Mouse (Mus musculus): ENCODE results near the gene Plekhh2. TPM values are rescaled to one million over a fixed set of nuclear protein-coding genes. Genes with fewer than 3 reads are reported as not detected.

Gene Plekhh2
- total and polyA plus RNA-seq, 2 experiments: 0.46 to 0.65 TPM

GRCm38 (mm10) chr17:84571629-84572028 lies 59.9 kb downstream of the Plekhh2 start:
- Histone ChIP-seq H3K79me2 (ENCODE audit: control insufficient read depth, insufficient read depth, low read length) (no peaks in the 10 kb centered on the region), H3K9ac (ENCODE audit: low read depth, low read length) (no peak overlapping the region), H3K4me3 (ENCODE audit: insufficient read depth, low read depth, low read length) (no peak overlapping the region), H3K27ac (replicated peaks; ENCODE audit: insufficient read depth, low read depth, low read length) (no peak overlapping the region), H3K4me1 (ENCODE audit: control insufficient read depth, insufficient read depth, low read length) (no peaks in the 10 kb centered on the region), H3K36me3 (ENCODE audit: control insufficient read depth, insufficient read depth, low read length) (no peaks in the 10 kb centered on the region), H3K27me3 (ENCODE audit: control insufficient read depth, insufficient read depth, low read length) (no peaks in the 10 kb centered on the region)
- DNase-seq (ENCODE audit: extremely low read depth, low read depth, low spot score): peak; percentile 6
- 89% methylated on average over 18 of the region's 18 CpGs for WGBS
- TF ChIP-seq POLR2A (IDR thresholded peaks at IDR 0.05; ENCODE audit: extremely low read depth, insufficient read depth, low read length): no peak
- no peak for TF ChIP-seq CTCF (IDR thresholded peaks at IDR 0.05; ENCODE audit: low read depth, low read length)

DNA sequence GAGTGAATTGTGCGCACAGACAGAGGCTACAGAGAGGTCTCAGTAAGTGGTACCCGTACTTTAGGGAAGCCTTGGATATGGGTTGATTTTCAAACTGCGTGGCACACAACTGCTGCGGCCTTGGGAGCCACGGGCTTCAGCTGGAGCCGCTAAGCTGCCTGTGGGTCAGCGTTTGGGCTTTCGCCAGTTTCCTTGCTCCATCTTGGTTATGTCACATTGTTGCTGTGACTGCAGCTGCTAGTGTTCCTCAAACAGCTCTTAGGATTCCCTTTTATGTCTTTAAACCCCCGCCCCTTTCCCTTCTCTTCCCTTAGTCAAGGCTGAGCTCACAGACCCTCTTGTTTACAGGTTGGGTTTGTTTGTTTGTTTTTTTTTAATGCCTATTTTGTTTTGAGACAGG lies 61.6 kb downstream of the Plekhh2 start:
- 92% methylated on average over 9 of the region's 9 CpGs for WGBS
- 0 out of 2 replicates have a peak, but pooled peaks cover 4% of the 10 kb centered on the region for H3K27me3 ChIP-seq (ENCODE audit: control insufficient read depth, insufficient read depth, low read length)
- no peak for DNase-seq (ENCODE audit: extremely low read depth, low read depth, low spot score)
- H3K9ac ChIP-seq (ENCODE audit: low read depth, low read length): no peak overlapping the region
- no peak for TF ChIP-seq CTCF (IDR thresholded peaks at IDR 0.05; ENCODE audit: low read depth, low read length)
- no peak for TF ChIP-seq POLR2A (IDR thresholded peaks at IDR 0.05; ENCODE audit: extremely low read depth, insufficient read depth, low read length)
- no peak overlapping the region for H3K27ac ChIP-seq (replicated peaks; ENCODE audit: insufficient read depth, low read depth, low read length)
- no peaks in the 10 kb centered on the region for H3K36me3 ChIP-seq (ENCODE audit: control insufficient read depth, insufficient read depth, low read length)
- H3K4me1 ChIP-seq (ENCODE audit: control insufficient read depth, insufficient read depth, low read length): no peaks in the 10 kb centered on the region
- no peaks in the 10 kb centered on the region for H3K79me2 ChIP-seq (ENCODE audit: control insufficient read depth, insufficient read depth, low read length)
- H3K4me3 ChIP-seq (ENCODE audit: insufficient read depth, low read depth, low read length): no peak overlapping the region

DNA sequence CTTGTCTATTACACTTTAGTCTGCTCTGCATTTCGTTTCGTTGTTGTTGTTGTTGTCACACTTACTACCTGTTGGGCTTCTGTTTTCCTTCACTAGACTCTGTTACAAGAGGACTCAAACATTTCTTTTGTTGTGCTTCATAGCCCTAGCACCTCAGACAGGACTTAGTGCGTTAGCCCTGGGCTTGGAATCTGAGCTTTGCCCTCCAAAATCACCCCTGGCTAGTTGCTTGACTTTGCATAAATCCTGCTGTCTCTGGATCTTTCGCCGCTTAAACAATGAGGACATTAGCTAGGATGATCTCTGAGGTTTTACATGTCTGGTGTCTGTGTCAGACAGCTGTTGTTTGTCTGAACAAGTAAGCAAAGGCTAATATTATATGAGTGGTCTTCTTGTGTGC lies 62.2 kb downstream of the Plekhh2 start:
- 0 out of 2 replicates have a peak, but pooled peaks cover 4% of the 10 kb centered on the region for H3K27me3 ChIP-seq (ENCODE audit: control insufficient read depth, insufficient read depth, low read length)
- no peaks in the 10 kb centered on the region for H3K36me3 ChIP-seq (ENCODE audit: control insufficient read depth, insufficient read depth, low read length)
- H3K9ac ChIP-seq (ENCODE audit: low read depth, low read length): no peak overlapping the region
- H3K4me3 ChIP-seq (ENCODE audit: insufficient read depth, low read depth, low read length): no peak overlapping the region
- 78% methylated on average over 5 of the region's 5 CpGs for WGBS
- H3K4me1 ChIP-seq (ENCODE audit: control insufficient read depth, insufficient read depth, low read length): no peaks in the 10 kb centered on the region
- DNase-seq (ENCODE audit: extremely low read depth, low read depth, low spot score): no peak
- no peak overlapping the region for H3K27ac ChIP-seq (replicated peaks; ENCODE audit: insufficient read depth, low read depth, low read length)
- no peaks in the 10 kb centered on the region for H3K79me2 ChIP-seq (ENCODE audit: control insufficient read depth, insufficient read depth, low read length)
- TF ChIP-seq CTCF (IDR thresholded peaks at IDR 0.05; ENCODE audit: low read depth, low read length) (no peak), POLR2A (IDR thresholded peaks at IDR 0.05; ENCODE audit: extremely low read depth, insufficient read depth, low read length) (no peak)

DNA sequence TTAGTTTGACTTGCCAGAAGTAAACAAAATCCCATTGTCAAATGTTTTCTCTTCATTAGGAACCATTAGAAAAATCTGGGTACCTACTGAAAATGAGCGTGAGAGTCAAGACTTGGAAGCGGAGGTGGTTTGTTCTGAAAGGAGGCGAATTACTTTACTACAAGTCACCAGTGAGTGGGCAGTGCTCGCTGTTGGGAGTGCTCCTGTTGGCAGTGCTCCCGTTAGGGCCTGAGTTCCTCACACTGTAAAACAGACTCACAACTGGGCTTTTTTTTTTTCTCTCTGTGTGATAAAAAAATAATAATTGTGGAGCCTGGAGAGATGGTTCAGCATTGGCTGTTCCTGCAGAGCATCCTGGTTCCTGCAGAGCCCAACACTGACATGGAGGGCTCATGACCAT lies 63.4 kb downstream of the Plekhh2 start:
- H3K27me3 ChIP-seq (ENCODE audit: control insufficient read depth, insufficient read depth, low read length): 0 out of 2 replicates have a peak, but pooled peaks cover 4% of the 10 kb centered on the region
- H3K4me3 ChIP-seq (ENCODE audit: insufficient read depth, low read depth, low read length): no peak overlapping the region
- H3K9ac ChIP-seq (ENCODE audit: low read depth, low read length): no peak overlapping the region
- no peaks in the 10 kb centered on the region for H3K4me1 ChIP-seq (ENCODE audit: control insufficient read depth, insufficient read depth, low read length)
- TF ChIP-seq CTCF (IDR thresholded peaks at IDR 0.05; ENCODE audit: low read depth, low read length) (no peak), POLR2A (IDR thresholded peaks at IDR 0.05; ENCODE audit: extremely low read depth, insufficient read depth, low read length) (no peak)
- no peaks in the 10 kb centered on the region for H3K79me2 ChIP-seq (ENCODE audit: control insufficient read depth, insufficient read depth, low read length)
- no peaks in the 10 kb centered on the region for H3K36me3 ChIP-seq (ENCODE audit: control insufficient read depth, insufficient read depth, low read length)
- WGBS: 91% methylated on average over 5 of the region's 5 CpGs
- no peak for DNase-seq (ENCODE audit: extremely low read depth, low read depth, low spot score)
- H3K27ac ChIP-seq (replicated peaks; ENCODE audit: insufficient read depth, low read depth, low read length): no peak overlapping the region

DNA sequence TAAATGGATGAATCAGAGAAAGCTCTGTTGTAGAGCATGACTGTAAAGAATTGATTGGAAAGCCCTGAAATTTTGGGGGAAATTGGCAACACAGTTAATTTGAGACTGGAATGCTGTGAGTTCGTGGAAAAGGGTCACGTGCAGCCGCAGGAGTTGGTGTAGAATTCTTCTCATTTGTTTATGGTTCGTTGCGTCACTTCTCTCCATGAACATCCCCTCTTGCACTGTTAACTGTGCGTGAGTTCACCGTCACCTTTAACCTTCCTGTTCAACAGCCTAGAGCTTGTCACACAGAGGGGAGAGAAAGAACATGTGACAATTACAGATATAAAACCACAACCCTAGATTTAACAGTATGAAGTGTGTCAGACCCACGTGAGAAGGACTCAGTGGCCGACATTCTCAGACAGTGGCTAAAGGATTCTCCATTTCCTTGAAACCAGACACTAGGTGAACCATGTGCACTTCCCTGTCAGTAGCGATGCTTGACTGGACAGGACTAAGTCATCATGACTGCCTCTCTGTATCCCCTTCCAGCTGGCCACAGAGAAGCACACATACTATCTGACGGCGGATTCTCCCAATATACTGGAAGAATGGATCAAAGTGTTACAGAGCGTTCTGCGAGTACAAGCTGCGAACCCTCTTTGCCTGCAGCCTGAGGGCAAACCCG lies 65.1 kb downstream of the Plekhh2 start:
- 0 out of 2 replicates have a peak, but pooled peaks cover 4% of the 10 kb centered on the region for H3K27me3 ChIP-seq (ENCODE audit: control insufficient read depth, insufficient read depth, low read length)
- TF ChIP-seq POLR2A (IDR thresholded peaks at IDR 0.05; ENCODE audit: extremely low read depth, insufficient read depth, low read length): no peak
- TF ChIP-seq CTCF (IDR thresholded peaks at IDR 0.05; ENCODE audit: low read depth, low read length): no peak
- no peaks in the 10 kb centered on the region for H3K79me2 ChIP-seq (ENCODE audit: control insufficient read depth, insufficient read depth, low read length)
- H3K36me3 ChIP-seq (ENCODE audit: control insufficient read depth, insufficient read depth, low read length): no peaks in the 10 kb centered on the region
- no peak for DNase-seq (ENCODE audit: extremely low read depth, low read depth, low spot score)
- no peaks in the 10 kb centered on the region for H3K4me1 ChIP-seq (ENCODE audit: control insufficient read depth, insufficient read depth, low read length)
- 64% methylated on average over 16 of the region's 16 CpGs for WGBS
- no peak overlapping the region for H3K27ac ChIP-seq (replicated peaks; ENCODE audit: insufficient read depth, low read depth, low read length)
- H3K9ac ChIP-seq (ENCODE audit: low read depth, low read length): no peak overlapping the region
- no peak overlapping the region for H3K4me3 ChIP-seq (ENCODE audit: insufficient read depth, low read depth, low read length)

GRCm38 (mm10) chr17:84579249-84579648 lies 67.6 kb downstream of the Plekhh2 start:
- Histone ChIP-seq H3K27ac (replicated peaks; ENCODE audit: insufficient read depth, low read depth, low read length) (no peak overlapping the region), H3K36me3 (ENCODE audit: control insufficient read depth, insufficient read depth, low read length) (no peaks in the 10 kb centered on the region), H3K4me3 (ENCODE audit: insufficient read depth, low read depth, low read length) (no peak overlapping the region), H3K27me3 (ENCODE audit: control insufficient read depth, insufficient read depth, low read length) (0 out of 2 replicates have a peak, but pooled peaks cover 4% of the 10 kb centered on the region), H3K4me1 (ENCODE audit: control insufficient read depth, insufficient read depth, low read length) (no peaks in the 10 kb centered on the region), H3K9ac (ENCODE audit: low read depth, low read length) (no peak overlapping the region), H3K79me2 (ENCODE audit: control insufficient read depth, insufficient read depth, low read length) (no peaks in the 10 kb centered on the region)
- TF ChIP-seq POLR2A (IDR thresholded peaks at IDR 0.05; ENCODE audit: extremely low read depth, insufficient read depth, low read length) (no peak), CTCF (IDR thresholded peaks at IDR 0.05; ENCODE audit: low read depth, low read length) (no peak)
- no peak for DNase-seq (ENCODE audit: extremely low read depth, low read depth, low spot score)
- 73% methylated on average over 8 of the region's 8 CpGs for WGBS

All from liver, adult 2 months (tissue).